In the genomic region with DNA sequence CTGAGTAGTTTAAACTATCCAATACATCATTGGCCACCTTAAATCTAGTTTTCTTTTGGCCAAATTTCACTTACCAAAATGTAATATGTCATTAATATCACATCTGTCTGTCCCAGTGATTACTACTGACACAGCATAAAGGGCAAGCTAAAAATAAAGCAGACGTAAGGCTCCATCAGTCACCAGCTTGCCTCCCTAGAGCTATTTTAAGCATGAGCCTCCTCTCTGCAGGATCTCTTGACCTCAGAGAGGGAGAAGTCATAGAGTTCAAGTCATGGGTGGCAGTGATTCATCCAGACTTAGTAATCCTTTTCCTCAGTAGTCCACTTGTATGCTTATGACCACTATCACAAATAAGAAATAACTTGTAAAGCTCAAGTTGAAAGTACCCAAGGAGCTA, we compare ENCODE assay signal across 23 mouse cellular contexts.
DNase-seq lines count a peak whose midpoint lies in the region; ATAC-seq and TF ChIP-seq lines count a peak whose summit lies in the region.
"Had no signal": no experiment of that assay in that cellular context is flagged by ENCODE, and none has a peak within 500 bp of the region (broad histone marks: within the 10 kb centered on the region; RNA-seq: fewer than 3 reads in every experiment).

No protein-coding gene starts in this region.

- no peak overlapping the region for H3K4me3 ChIP-seq in gastrocnemius, adult 2 months
- no peak overlapping the region for H3K4me3 ChIP-seq in heart, embryonic 10.5 days
- no peak overlapping the region for H3K4me3 ChIP-seq in hindbrain, embryonic 16.5 days (ENCODE audit: low read length)
- H3K4me3 ChIP-seq in cerebellum, adult 2 months (replicated peaks; ENCODE audit: insufficient read depth, low read depth, low read length), result no peak overlapping the region
- H3K4me3 ChIP-seq: hindbrain, embryonic 13.5 days; kidney, embryonic 15.5 days; left cerebral cortex, adult 2 months; limb, embryonic 12.5 days; liver, embryonic 13.5 days; neural tube, embryonic 15.5 days had no signal

- H3K4me1 ChIP-seq in heart, embryonic 10.5 days, result peaks cover 7% of the 10 kb centered on the region
- H3K4me1 ChIP-seq in hindbrain, embryonic 16.5 days (ENCODE audit: control insufficient read depth, insufficient read depth, low read depth, low read length), result no peaks in the 10 kb centered on the region
- H3K4me1 ChIP-seq in cerebellum, adult 2 months (ENCODE audit: control insufficient read depth, insufficient read depth, low read length), result no peaks in the 10 kb centered on the region
- H3K4me1 ChIP-seq: hindbrain, embryonic 13.5 days; liver, embryonic 13.5 days; neural tube, embryonic 15.5 days had no signal

- no peak for ATAC-seq in hindbrain, embryonic 16.5 days
- ATAC-seq: forebrain, embryonic 14.5 days; intestine, postnatal 0 days had no signal

- DNase-seq in gastrocnemius, adult 2 months, result no peak
- DNase-seq in gastrocnemius, postnatal 36 days, result no peak
- peak; percentile 8 for DNase-seq in 416B (ENCODE audit: low read depth)
- peak; percentile 76 for DNase-seq in heart, embryonic 10.5 days (ENCODE audit: low spot score)
- DNase-seq in heart, postnatal 10 days, result peak; percentile 34 to 47
- DNase-seq in cerebellum, postnatal 25 days, result no peak
- no peak for DNase-seq in cerebellum, adult 2 months
- DNase-seq: cerebellum, adult 8-10 months; kidney, postnatal 4 days; layer of hippocampus, adult 9-11 months; liver, embryonic 13.5 days; lung, embryonic 14.5 days; lung, postnatal 4 days; midbrain, embryonic 14.5 days; thymus, postnatal 4 days had no signal

- WGBS in heart, embryonic 10.5 days, result 35% methylated on average over 1 of the region's 1 CpGs
- WGBS in hindbrain, embryonic 16.5 days, result 85% methylated on average over 1 of the region's 1 CpGs
- WGBS in cerebellum, adult 2 months, result 62% methylated on average over 1 of the region's 1 CpGs

- no peak for TF ChIP-seq CTCF in gastrocnemius, adult 2 months (IDR thresholded peaks at IDR 0.05)
- TF ChIP-seq CTCF in cerebellum, adult 2 months (IDR thresholded peaks at IDR 0.05; ENCODE audit: borderline replicate concordance, insufficient read depth, low read depth, low read length), result no peak

- no peaks in the 10 kb centered on the region for H3K36me3 ChIP-seq in heart, embryonic 10.5 days
- H3K36me3 ChIP-seq in hindbrain, embryonic 16.5 days (ENCODE audit: control insufficient read depth, insufficient read depth, low read length), result no peaks in the 10 kb centered on the region
- H3K36me3 ChIP-seq: hindbrain, embryonic 13.5 days; kidney, embryonic 15.5 days; limb, embryonic 12.5 days; liver, embryonic 13.5 days; neural tube, embryonic 15.5 days had no signal

- TF ChIP-seq POLR2A in cerebellum, adult 2 months (IDR thresholded peaks at IDR 0.05; ENCODE audit: borderline replicate concordance, insufficient read depth, low read length), result no peak

- H3K9me3 ChIP-seq in heart, embryonic 10.5 days, result no peaks in the 10 kb centered on the region
- no peaks in the 10 kb centered on the region for H3K9me3 ChIP-seq in hindbrain, embryonic 16.5 days (ENCODE audit: control insufficient read depth, low read length)
- H3K9me3 ChIP-seq: hindbrain, embryonic 13.5 days; kidney, embryonic 15.5 days; limb, embryonic 12.5 days; liver, embryonic 13.5 days; neural tube, embryonic 15.5 days had no signal

- no peak overlapping the region for H3K4me2 ChIP-seq in hindbrain, embryonic 16.5 days (ENCODE audit: low read length)
- H3K4me2 ChIP-seq: hindbrain, embryonic 13.5 days; kidney, embryonic 15.5 days; limb, embryonic 12.5 days; liver, embryonic 13.5 days; lung, embryonic 14.5 days; neural tube, embryonic 15.5 days had no signal

- H3K27ac ChIP-seq in gastrocnemius, adult 2 months, result peak overlapping the region; percentile 74
- peak overlapping the region; percentile 73 for H3K27ac ChIP-seq in heart, embryonic 10.5 days
- no peak overlapping the region for H3K27ac ChIP-seq in hindbrain, embryonic 16.5 days (ENCODE audit: low read depth, low read length)
- no peak overlapping the region for H3K27ac ChIP-seq in cerebellum, adult 2 months (ENCODE audit: insufficient read depth, low read length)
- H3K27ac ChIP-seq: hindbrain, embryonic 13.5 days; kidney, embryonic 15.5 days; left cerebral cortex, adult 2 months; limb, embryonic 12.5 days; liver, embryonic 13.5 days; neural tube, embryonic 15.5 days had no signal

- H3K9ac ChIP-seq in hindbrain, embryonic 16.5 days (ENCODE audit: low read depth, low read length), result no peak overlapping the region
- H3K9ac ChIP-seq: hindbrain, embryonic 13.5 days; kidney, embryonic 15.5 days; limb, embryonic 12.5 days; liver, embryonic 13.5 days; lung, embryonic 14.5 days; neural tube, embryonic 15.5 days had no signal

- no peaks in the 10 kb centered on the region for H3K27me3 ChIP-seq in heart, embryonic 10.5 days (ENCODE audit: insufficient read depth, poor library complexity, severe bottlenecking)
- no peaks in the 10 kb centered on the region for H3K27me3 ChIP-seq in hindbrain, embryonic 16.5 days (replicated peaks; ENCODE audit: control insufficient read depth, insufficient read depth, low read length)
- no peaks in the 10 kb centered on the region for H3K27me3 ChIP-seq in cerebellum, adult 2 months (ENCODE audit: control insufficient read depth, insufficient read depth, low read length)
- H3K27me3 ChIP-seq: hindbrain, embryonic 13.5 days; kidney, embryonic 15.5 days; limb, embryonic 12.5 days; liver, embryonic 13.5 days; neural tube, embryonic 15.5 days had no signal

- intact Hi-C loops in gastrocnemius, adult 2 months (cut with DNase I), result no loop called here
- intact Hi-C loops in gastrocnemius, postnatal 36 days (cut with DNase I), result no loop called here
- intact Hi-C loops in heart, postnatal 10 days (cut with DNase I), result no loop called here

Comparison
In these comparisons a context has a peak if more than half of its experiments do, and no peak if none do; other contexts are left out.
1. DNase-seq: peak in 416B (single experiment), heart, embryonic 10.5 days (single experiment) and heart, postnatal 10 days (2 of 2); none in gastrocnemius, adult 2 months (single experiment), gastrocnemius, postnatal 36 days (0 of 2), cerebellum, postnatal 25 days (0 of 2) and cerebellum, adult 2 months (0 of 2).
2. H3K27ac ChIP-seq: peak in gastrocnemius, adult 2 months (single experiment) and heart, embryonic 10.5 days (single experiment); none in hindbrain, embryonic 16.5 days (single experiment) and cerebellum, adult 2 months (single experiment).